Mouse (Mus musculus) embryonic facial prominence, embryonic 11.5 days (tissue): Measurements from ENCODE around the gene Onecut3. TPM values are rescaled to one million over a fixed set of nuclear protein-coding genes. Genes with fewer than 3 reads are reported as not detected.

Experiments used
- ATAC-seq: fragments of 200-750 bp; cut with Nextera tagmentation; replicated peaks from 2 replicates; pipeline ENCODE4 v1.8.0; 2017; ENCODE audit warnings: low read depth; ENCODE audit not compliant: insufficient number of reproducible peaks, low FRiP score, low TSS enrichment
- DNase-seq: peaks from one replicate; pipeline ENCODE4 v3.0.0-alpha.2; 2015; ENCODE audit warnings: low spot score
- H3K27ac ChIP-seq: fragments of 300-500 bp; sonication (generic); replicated peaks from 2 replicates; pipeline ENCODE4 v1.5.1; 2014; ENCODE audit warnings: mild to moderate bottlenecking, low read depth, low read length, control low read depth
- H3K27me3 ChIP-seq: fragments of 300-500 bp; sonication (generic); 2 replicates; pipeline ENCODE4 v1.6.1; 2014; ENCODE audit warnings: mild to moderate bottlenecking, low read length, moderate library complexity, mixed read lengths; ENCODE audit not compliant: control insufficient read depth, insufficient read depth
- H3K36me3 ChIP-seq: fragments of 300-500 bp; sonication (generic); replicated peaks from 2 replicates; pipeline ENCODE4 v1.6.1; 2014; ENCODE audit warnings: low read depth, mild to moderate bottlenecking, low read length, moderate library complexity, mixed read lengths; ENCODE audit not compliant: control insufficient read depth, insufficient read depth
- H3K4me1 ChIP-seq: fragments of 300-500 bp; sonication (generic); 2 replicates; pipeline ENCODE4 v1.6.1; 2014; ENCODE audit warnings: low read length, mixed read lengths; ENCODE audit not compliant: control insufficient read depth, insufficient read depth
- H3K4me2 ChIP-seq: fragments of 300-500 bp; sonication (generic); 2 replicates; pipeline ENCODE4 v1.6.1; 2014; ENCODE audit warnings: low read depth, mild to moderate bottlenecking, control low read depth, low read length, moderate library complexity
- H3K4me3 ChIP-seq: fragments of 300-500 bp; sonication (generic); 2 replicates; pipeline ENCODE4 v1.5.1; 2014; ENCODE audit warnings: low read depth, low read length, control low read depth
- H3K9ac ChIP-seq: fragments of 300-500 bp; sonication (generic); replicated peaks from 2 replicates; pipeline ENCODE4 v1.6.1; 2014; ENCODE audit warnings: mild to moderate bottlenecking, control low read depth, low read length
- H3K9me3 ChIP-seq: fragments of 300-500 bp; sonication (generic); replicated peaks from 2 replicates; pipeline ENCODE4 v1.6.1; 2016; ENCODE audit warnings: mild to moderate bottlenecking, low read length, inconsistent platforms, mixed read lengths; ENCODE audit not compliant: control insufficient read depth
- WGBS: fragments of 180-500 bp; shearing (Covaris S2); extraction: QIAGEN DNeasy Blood & Tissue Kit; methylation state at CpG from one replicate; pipeline ENCODE4 v1.1.7; 2014; 5-methylcytosine and 5-hydroxymethylcytosine counted together
- polyA plus RNA-seq: library from polyadenylated mRNA; unstranded; fragments of >200 nt; fragmentation: Nextera tagmentation; extraction: Ambion mirVana; gene quantifications from 2 replicates; pipeline ENCODE4 v1.2.1, GENCODE M21; 2014

Onecut3 gene
- polyA plus RNA-seq, 1 experiment from 2014 or later: 0.22 TPM

DNA sequence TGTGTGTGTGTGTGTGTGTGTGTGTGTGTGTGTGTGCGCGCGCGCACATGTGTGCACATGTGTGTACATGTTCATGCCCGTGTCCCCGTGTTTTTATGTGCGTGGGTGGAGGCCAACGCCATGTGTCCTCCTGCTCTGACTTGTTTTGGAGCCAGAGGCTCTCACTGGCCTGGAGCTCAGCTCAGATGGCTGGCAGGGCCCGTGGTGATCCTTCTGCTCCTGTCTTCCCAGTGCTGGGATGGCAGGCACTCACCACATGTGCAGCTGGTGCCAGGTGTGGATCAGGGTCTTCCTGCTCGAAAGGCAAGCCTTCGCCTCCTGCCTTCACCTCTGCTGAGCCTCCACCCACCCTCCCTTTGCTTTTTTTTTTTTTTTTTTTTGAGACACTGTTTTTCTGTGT, 35.0 kb upstream of the Onecut3 start:
- Histone ChIP-seq H3K4me3 (no peak overlapping the region), H3K36me3 (no peaks in the 10 kb centered on the region), H3K4me2 (no peak overlapping the region), H3K9me3 (no peaks in the 10 kb centered on the region), H3K4me1 (no peaks in the 10 kb centered on the region), H3K27me3 (no peaks in the 10 kb centered on the region), H3K27ac (no peak overlapping the region), H3K9ac (no peak overlapping the region)
- DNase-seq (no peak), ATAC-seq (no peak)
- 91% methylated on average over 11 of the region's 11 CpGs for WGBS

DNA sequence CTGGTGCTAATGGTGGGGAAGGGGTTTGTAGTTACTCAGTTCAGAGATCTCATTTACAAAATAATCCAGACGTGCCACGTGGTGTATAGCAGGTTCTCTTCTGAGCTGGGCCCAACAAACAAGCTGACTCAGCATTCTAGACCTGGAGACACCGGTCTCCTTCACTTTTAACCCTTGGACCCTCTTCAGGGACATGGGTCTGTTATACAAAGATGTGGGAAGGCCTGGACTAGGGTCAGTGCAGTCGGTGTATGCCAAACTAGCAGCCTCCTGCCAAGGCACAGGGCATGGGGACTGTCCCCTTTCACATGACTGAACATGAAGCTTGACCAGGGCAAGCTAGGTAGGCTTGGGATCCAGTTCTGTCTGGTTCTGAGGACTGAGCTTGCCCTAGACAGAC, 34.3 kb upstream of the Onecut3 start:
- H3K27me3 ChIP-seq: no peaks in the 10 kb centered on the region
- DNase-seq (no peak), ATAC-seq (no peak)
- H3K9ac ChIP-seq: no peak overlapping the region
- H3K27ac ChIP-seq: no peak overlapping the region
- H3K4me2 ChIP-seq: no peak overlapping the region
- 60% methylated on average over 4 of the region's 4 CpGs for WGBS
- H3K4me3 ChIP-seq: no peak overlapping the region
- no peaks in the 10 kb centered on the region for H3K4me1 ChIP-seq
- no peaks in the 10 kb centered on the region for H3K36me3 ChIP-seq
- H3K9me3 ChIP-seq: no peaks in the 10 kb centered on the region

DNA sequence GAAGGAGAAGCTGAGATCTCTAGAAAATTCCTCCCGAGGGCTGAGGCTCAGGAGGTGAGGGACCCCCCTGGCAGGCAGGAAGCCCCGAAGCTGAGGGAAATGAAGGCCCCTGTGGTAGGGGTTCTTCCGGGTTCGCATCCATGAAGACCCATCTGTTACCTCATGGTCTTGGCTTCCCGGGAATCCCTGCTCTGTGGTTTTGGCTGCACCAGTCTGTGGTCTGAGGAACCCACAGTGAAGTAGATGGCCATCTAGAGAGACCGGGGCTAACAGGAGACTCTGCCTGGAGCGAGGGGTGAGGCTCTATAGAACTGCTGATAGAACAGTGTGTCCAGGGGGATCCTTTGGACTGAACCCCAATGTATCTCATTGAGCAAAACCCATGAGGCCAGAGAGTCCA, 33.3 kb upstream of the Onecut3 start:
- H3K36me3 ChIP-seq: no peaks in the 10 kb centered on the region
- no peak overlapping the region for H3K4me3 ChIP-seq
- WGBS: 77% methylated on average over 7 of the region's 7 CpGs
- no peak overlapping the region for H3K9ac ChIP-seq
- no peaks in the 10 kb centered on the region for H3K4me1 ChIP-seq
- no peak for DNase-seq
- H3K27me3 ChIP-seq: no peaks in the 10 kb centered on the region
- H3K4me2 ChIP-seq: no peak overlapping the region
- H3K27ac ChIP-seq: no peak overlapping the region
- no peaks in the 10 kb centered on the region for H3K9me3 ChIP-seq
- no peak for ATAC-seq

DNA sequence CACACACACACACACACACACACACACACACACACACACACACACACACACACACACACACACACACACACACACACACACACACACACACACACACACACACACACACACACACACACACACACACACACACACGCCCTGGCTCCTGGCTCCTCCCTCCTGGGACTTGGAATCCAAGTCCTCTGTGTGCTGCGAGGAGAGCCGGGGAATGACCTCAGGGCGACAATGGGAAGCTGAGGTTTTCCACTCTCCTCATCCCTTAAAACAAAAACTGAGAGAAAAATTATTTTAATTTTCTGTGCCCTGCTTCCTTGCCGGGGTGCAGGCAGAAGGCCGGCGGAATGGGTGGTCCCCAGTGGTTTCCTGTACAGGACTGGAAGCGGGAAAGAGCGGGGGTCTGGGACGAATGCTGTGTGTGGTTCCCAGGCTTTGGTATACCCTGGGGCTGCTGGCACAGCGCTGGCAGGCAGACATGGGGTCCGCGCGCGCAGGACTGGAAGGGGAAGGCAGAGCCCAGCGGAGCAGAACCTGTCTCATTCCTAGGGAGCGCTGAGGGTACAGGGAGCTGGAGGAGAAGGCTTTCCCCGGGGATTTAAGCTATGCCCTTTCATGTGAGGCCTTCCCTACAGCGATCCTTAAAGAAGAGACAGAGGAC, 30.1 kb upstream of the Onecut3 start:
- Histone ChIP-seq H3K27me3 (no peaks in the 10 kb centered on the region), H3K9ac (peak overlapping the region; percentile 22; the same call in 1 of the 2 replicates), H3K4me1 (no peaks in the 10 kb centered on the region), H3K36me3 (no peaks in the 10 kb centered on the region), H3K4me3 (no peak overlapping the region), H3K9me3 (no peaks in the 10 kb centered on the region), H3K27ac (no peak overlapping the region), H3K4me2 (0 out of 2 replicates have a peak overlapping the region, but pooled peaks have one; percentile 19)
- DNase-seq (no peak), ATAC-seq (0 out of 2 replicates have a peak, but pooled peaks have one; percentile 39)
- WGBS: 4% methylated on average over 18 of the region's 19 CpGs

GRCm38 (mm10) chr10:80465066-80465465, 29.6 kb upstream of the Onecut3 start:
- H3K9ac ChIP-seq: no peak overlapping the region
- no peak for ATAC-seq
- no peak overlapping the region for H3K4me3 ChIP-seq
- H3K9me3 ChIP-seq: no peaks in the 10 kb centered on the region
- no peaks in the 10 kb centered on the region for H3K4me1 ChIP-seq
- H3K4me2 ChIP-seq: no peak overlapping the region
- no peaks in the 10 kb centered on the region for H3K27me3 ChIP-seq
- 56% methylated on average over 5 of the region's 5 CpGs for WGBS
- H3K27ac ChIP-seq: no peak overlapping the region
- no peak for DNase-seq
- H3K36me3 ChIP-seq: no peaks in the 10 kb centered on the region

- H3K36me3 ChIP-seq: no peaks in the 10 kb centered on the region
- under 1% methylated on average over 55 of the region's 58 CpGs for WGBS
- peak overlapping the region; percentile 49 for H3K4me3 ChIP-seq
- H3K27ac ChIP-seq: no peak overlapping the region
- DNase-seq (peak; percentile 92), ATAC-seq (peak; percentile 77)
- peaks cover 7% of the 10 kb centered on the region; the same call in 1 of the 2 replicates for H3K27me3 ChIP-seq
- peak overlapping the region; percentile 57 for H3K4me2 ChIP-seq
- H3K9me3 ChIP-seq: no peaks in the 10 kb centered on the region
- no peaks in the 10 kb centered on the region for H3K4me1 ChIP-seq
- peak overlapping the region; percentile 58 for H3K9ac ChIP-seq
These were observed 19.2 kb upstream of the Onecut3 start for GRCm38 (mm10) chr10:80475290-80475959.

- 74% methylated on average over 5 of the region's 5 CpGs for WGBS
- H3K27me3 ChIP-seq: peaks cover 15% of the 10 kb centered on the region
- no peaks in the 10 kb centered on the region for H3K36me3 ChIP-seq
- H3K4me2 ChIP-seq: no peak overlapping the region
- DNase-seq (no peak), ATAC-seq (no peak)
- no peak overlapping the region for H3K4me3 ChIP-seq
- H3K9me3 ChIP-seq: no peaks in the 10 kb centered on the region
- no peaks in the 10 kb centered on the region for H3K4me1 ChIP-seq
- H3K9ac ChIP-seq: no peak overlapping the region
- H3K27ac ChIP-seq: no peak overlapping the region
These were observed 16.1 kb upstream of the Onecut3 start for GRCm38 (mm10) chr10:80478531-80478930.

DNA sequence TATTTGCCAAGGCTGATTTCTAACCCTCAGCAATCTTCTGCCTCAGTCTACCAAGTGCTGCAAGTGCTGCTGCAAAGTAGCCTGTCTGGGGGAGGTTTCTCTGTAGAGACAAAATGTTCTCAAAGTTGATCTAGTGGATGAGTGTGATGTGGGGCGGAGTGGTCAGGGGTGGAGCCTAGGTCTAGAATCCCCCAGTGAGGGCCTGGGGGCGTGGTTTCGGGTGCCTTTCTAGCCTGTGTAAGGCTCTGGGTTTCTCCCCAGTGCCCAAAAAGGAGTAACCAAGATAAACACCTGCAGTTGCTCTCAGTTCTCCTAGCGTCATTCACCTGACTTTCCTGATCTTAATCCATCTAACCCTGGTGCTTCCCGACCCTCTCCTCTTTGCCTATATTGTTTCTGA, 13.6 kb upstream of the Onecut3 start:
- Histone ChIP-seq H3K9me3 (no peaks in the 10 kb centered on the region), H3K4me2 (no peak overlapping the region), H3K27me3 (peaks cover 34% of the 10 kb centered on the region), H3K27ac (no peak overlapping the region), H3K4me3 (no peak overlapping the region), H3K4me1 (no peaks in the 10 kb centered on the region), H3K36me3 (no peaks in the 10 kb centered on the region), H3K9ac (no peak overlapping the region)
- ATAC-seq (no peak), DNase-seq (no peak)
- WGBS: 13% methylated on average over 5 of the region's 5 CpGs
